Mouse (Mus musculus): ENCODE results near the gene Cacna2d3. TPM values are rescaled to one million over a fixed set of nuclear protein-coding genes. Genes with fewer than 3 reads are reported as not detected.

Gene Cacna2d3
- polyA plus RNA-seq, 1 experiment from 2014 or later: 0.54 TPM

DNA sequence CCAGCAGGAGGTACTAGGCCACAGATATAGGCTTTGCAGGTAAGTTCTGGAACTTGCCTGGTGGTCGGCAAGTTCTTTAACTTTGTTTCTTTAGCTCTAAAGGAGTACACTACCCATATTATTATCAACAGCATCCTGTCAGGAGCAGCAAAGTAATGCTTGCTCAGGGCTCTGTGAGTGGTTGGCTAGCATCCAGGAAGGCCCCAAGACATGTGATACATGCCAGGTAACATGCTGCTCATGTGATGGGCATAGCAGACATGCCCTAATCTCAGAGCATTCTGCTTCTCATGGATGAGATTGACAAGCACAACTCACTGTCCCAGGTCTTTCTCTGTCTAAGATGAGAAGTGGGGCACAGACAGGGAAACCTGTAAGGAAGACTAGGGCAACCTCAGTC is 442.8 kb downstream of the Cacna2d3 start:
- H3K4me1 ChIP-seq (ENCODE audit: control insufficient read depth, insufficient read depth, low read length): 0 out of 2 replicates have a peak, but pooled peaks cover under 1% of the 10 kb centered on the region
- no peak overlapping the region for H3K27ac ChIP-seq (ENCODE audit: low read length)
- ATAC-seq (replicated peaks; ENCODE audit: extremely low read depth, insufficient read depth, low FRiP score): no peak
- 67% methylated on average over 1 of the region's 1 CpGs for WGBS
- no peaks in the 10 kb centered on the region for H3K9me3 ChIP-seq (replicated peaks; ENCODE audit: control insufficient read depth, low read length)
- no peak overlapping the region for H3K4me2 ChIP-seq (ENCODE audit: low read depth, low read length)
- H3K9ac ChIP-seq (ENCODE audit: low read length): no peak overlapping the region
- H3K4me3 ChIP-seq (ENCODE audit: low read length): no peak overlapping the region
- H3K27me3 ChIP-seq (ENCODE audit: control insufficient read depth, insufficient read depth, low read length): no peaks in the 10 kb centered on the region
- no peaks in the 10 kb centered on the region for H3K36me3 ChIP-seq (ENCODE audit: control insufficient read depth, insufficient read depth)

GRCm38 (mm10) chr14:29278401-29278800 is 443.3 kb downstream of the Cacna2d3 start:
- Histone ChIP-seq H3K27me3 (ENCODE audit: control insufficient read depth, insufficient read depth, low read length) (no peaks in the 10 kb centered on the region), H3K4me3 (ENCODE audit: low read length) (no peak overlapping the region), H3K9me3 (replicated peaks; ENCODE audit: control insufficient read depth, low read length) (no peaks in the 10 kb centered on the region), H3K4me1 (ENCODE audit: control insufficient read depth, insufficient read depth, low read length) (no peaks in the 10 kb centered on the region), H3K27ac (ENCODE audit: low read length) (no peak overlapping the region), H3K36me3 (ENCODE audit: control insufficient read depth, insufficient read depth) (no peaks in the 10 kb centered on the region), H3K9ac (ENCODE audit: low read length) (no peak overlapping the region), H3K4me2 (ENCODE audit: low read depth, low read length) (no peak overlapping the region)
- ATAC-seq (replicated peaks; ENCODE audit: extremely low read depth, insufficient read depth, low FRiP score): no peak
- WGBS: 77% methylated on average over 2 of the region's 2 CpGs

DNA sequence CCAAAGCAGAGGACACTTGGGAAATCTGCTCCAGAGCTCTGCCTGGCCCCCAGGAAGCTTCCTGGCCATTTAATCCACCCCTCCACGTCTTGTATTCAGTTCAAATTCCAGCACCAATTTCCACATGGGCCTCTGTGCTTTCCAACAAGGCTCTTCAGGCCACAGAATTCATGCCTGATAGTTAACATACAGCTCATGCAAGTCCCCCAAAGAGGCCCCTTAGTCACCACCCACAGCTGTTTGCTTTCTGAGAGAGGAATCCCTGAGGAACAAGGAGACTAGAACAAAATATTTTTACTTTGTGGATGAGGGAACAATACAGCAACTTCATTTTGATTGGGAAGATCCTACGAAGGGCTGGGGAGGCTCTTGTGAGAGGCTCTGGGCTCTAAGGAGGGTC is 444.0 kb downstream of the Cacna2d3 start:
- H3K9ac ChIP-seq (ENCODE audit: low read length): no peak overlapping the region
- WGBS: 48% methylated on average over 2 of the region's 2 CpGs
- no peak overlapping the region for H3K4me2 ChIP-seq (ENCODE audit: low read depth, low read length)

DNA sequence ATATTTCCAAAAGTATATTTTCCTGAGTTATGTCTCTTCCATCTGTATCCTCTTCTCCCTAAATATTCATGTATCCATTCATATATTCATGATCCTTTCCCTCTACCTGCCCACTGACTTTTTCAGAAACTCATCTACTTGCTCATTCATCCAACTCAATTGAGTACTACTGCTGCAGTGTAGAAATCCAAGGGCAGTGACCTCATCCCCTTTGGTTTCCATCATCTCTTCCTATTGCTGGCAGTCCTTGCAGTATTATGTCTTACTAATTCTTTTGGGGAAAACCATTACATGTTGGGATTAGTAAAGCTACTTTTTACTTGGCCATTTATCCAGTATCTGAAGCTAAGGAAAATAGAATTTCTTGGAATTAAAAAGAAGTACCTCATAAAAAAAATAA is 447.8 kb downstream of the Cacna2d3 start:
- Histone ChIP-seq H3K9me3 (replicated peaks; ENCODE audit: control insufficient read depth, low read length) (no peaks in the 10 kb centered on the region), H3K9ac (ENCODE audit: low read length) (no peak overlapping the region), H3K4me2 (ENCODE audit: low read depth, low read length) (no peak overlapping the region), H3K27ac (ENCODE audit: low read length) (no peak overlapping the region), H3K4me1 (ENCODE audit: control insufficient read depth, insufficient read depth, low read length) (no peaks in the 10 kb centered on the region), H3K27me3 (ENCODE audit: control insufficient read depth, insufficient read depth, low read length) (no peaks in the 10 kb centered on the region), H3K4me3 (ENCODE audit: low read length) (no peak overlapping the region), H3K36me3 (ENCODE audit: control insufficient read depth, insufficient read depth) (no peaks in the 10 kb centered on the region)
- ATAC-seq (replicated peaks; ENCODE audit: extremely low read depth, insufficient read depth, low FRiP score): no peak

More for the DNA sequence above, 444.0 kb downstream of the Cacna2d3 start:
- Histone ChIP-seq H3K9me3 (replicated peaks; ENCODE audit: control insufficient read depth, low read length) (no peaks in the 10 kb centered on the region), H3K4me1 (ENCODE audit: control insufficient read depth, insufficient read depth, low read length) (no peaks in the 10 kb centered on the region), H3K27ac (ENCODE audit: low read length) (no peak overlapping the region), H3K27me3 (ENCODE audit: control insufficient read depth, insufficient read depth, low read length) (no peaks in the 10 kb centered on the region), H3K4me3 (ENCODE audit: low read length) (no peak overlapping the region), H3K36me3 (ENCODE audit: control insufficient read depth, insufficient read depth) (no peaks in the 10 kb centered on the region)
- ATAC-seq (replicated peaks; ENCODE audit: extremely low read depth, insufficient read depth, low FRiP score): no peak

GRCm38 (mm10) chr14:29270541-29270940 is 451.1 kb downstream of the Cacna2d3 start:
- Histone ChIP-seq H3K9ac (ENCODE audit: low read length) (no peak overlapping the region), H3K4me2 (ENCODE audit: low read depth, low read length) (no peak overlapping the region), H3K36me3 (ENCODE audit: control insufficient read depth, insufficient read depth) (no peaks in the 10 kb centered on the region), H3K27ac (ENCODE audit: low read length) (no peak overlapping the region), H3K4me3 (ENCODE audit: low read length) (no peak overlapping the region), H3K9me3 (replicated peaks; ENCODE audit: control insufficient read depth, low read length) (no peaks in the 10 kb centered on the region), H3K4me1 (ENCODE audit: control insufficient read depth, insufficient read depth, low read length) (no peaks in the 10 kb centered on the region), H3K27me3 (ENCODE audit: control insufficient read depth, insufficient read depth, low read length) (no peaks in the 10 kb centered on the region)
- 87% methylated on average over 5 of the region's 5 CpGs for WGBS
- no peak for ATAC-seq (replicated peaks; ENCODE audit: extremely low read depth, insufficient read depth, low FRiP score)

DNA sequence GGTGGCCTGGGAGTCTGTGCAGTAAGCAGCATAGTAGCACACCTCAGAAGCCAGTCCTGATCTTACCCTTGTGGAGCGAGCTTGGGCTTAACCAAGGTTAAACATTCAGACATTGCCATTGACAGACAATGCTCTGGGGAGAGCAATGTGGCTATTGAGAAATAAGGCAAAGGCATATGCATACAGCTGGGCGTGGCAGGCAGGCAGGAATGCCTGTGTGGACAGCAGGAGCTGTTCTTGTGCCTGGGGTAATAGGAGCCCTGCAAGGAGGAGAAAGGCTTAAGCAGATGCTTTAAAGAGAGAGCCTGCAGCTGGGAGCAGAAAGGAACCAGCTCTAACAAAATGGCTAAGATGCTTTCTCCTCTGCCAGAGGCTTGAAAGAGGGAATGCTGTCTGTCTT is 451.8 kb downstream of the Cacna2d3 start:
- no peak overlapping the region for H3K4me3 ChIP-seq (ENCODE audit: low read length)
- 59% methylated on average over 2 of the region's 2 CpGs for WGBS
- no peaks in the 10 kb centered on the region for H3K4me1 ChIP-seq (ENCODE audit: control insufficient read depth, insufficient read depth, low read length)
- no peaks in the 10 kb centered on the region for H3K36me3 ChIP-seq (ENCODE audit: control insufficient read depth, insufficient read depth)
- H3K4me2 ChIP-seq (ENCODE audit: low read depth, low read length): no peak overlapping the region
- ATAC-seq (replicated peaks; ENCODE audit: extremely low read depth, insufficient read depth, low FRiP score): no peak
- no peaks in the 10 kb centered on the region for H3K27me3 ChIP-seq (ENCODE audit: control insufficient read depth, insufficient read depth, low read length)
- H3K27ac ChIP-seq (ENCODE audit: low read length): no peak overlapping the region
- H3K9ac ChIP-seq (ENCODE audit: low read length): no peak overlapping the region
- no peaks in the 10 kb centered on the region for H3K9me3 ChIP-seq (replicated peaks; ENCODE audit: control insufficient read depth, low read length)

DNA sequence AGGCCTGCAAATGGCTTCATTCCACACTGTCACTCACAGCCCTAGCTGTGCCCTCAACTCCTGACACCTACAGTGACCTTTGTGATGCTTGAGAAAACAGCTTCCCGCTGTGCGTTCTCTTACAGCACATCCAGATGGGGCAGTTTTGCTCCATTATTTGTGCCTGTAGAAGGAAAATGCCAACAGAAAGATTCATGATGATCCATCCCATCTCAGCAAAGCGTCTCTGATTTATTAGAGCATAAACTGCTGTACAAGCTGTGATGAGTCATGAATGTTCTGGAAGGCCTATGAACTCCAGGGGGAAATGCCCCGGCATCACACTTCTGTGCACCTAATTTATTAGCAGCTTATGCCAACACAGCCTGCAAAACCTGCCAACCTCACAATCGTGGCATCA is 453.1 kb downstream of the Cacna2d3 start:
- no peak overlapping the region for H3K27ac ChIP-seq (ENCODE audit: low read length)
- no peak overlapping the region for H3K4me3 ChIP-seq (ENCODE audit: low read length)
- H3K4me2 ChIP-seq (ENCODE audit: low read depth, low read length): no peak overlapping the region
- H3K27me3 ChIP-seq (ENCODE audit: control insufficient read depth, insufficient read depth, low read length): no peaks in the 10 kb centered on the region
- H3K36me3 ChIP-seq (ENCODE audit: control insufficient read depth, insufficient read depth): no peaks in the 10 kb centered on the region
- H3K9me3 ChIP-seq (replicated peaks; ENCODE audit: control insufficient read depth, low read length): no peaks in the 10 kb centered on the region
- no peak overlapping the region for H3K9ac ChIP-seq (ENCODE audit: low read length)
- no peaks in the 10 kb centered on the region for H3K4me1 ChIP-seq (ENCODE audit: control insufficient read depth, insufficient read depth, low read length)
- 44% methylated on average over 5 of the region's 5 CpGs for WGBS
- no peak for ATAC-seq (replicated peaks; ENCODE audit: extremely low read depth, insufficient read depth, low FRiP score)

GRCm38 (mm10) chr14:29267233-29267874 is 454.3 kb downstream of the Cacna2d3 start:
- Histone ChIP-seq H3K27ac (ENCODE audit: low read length) (no peak overlapping the region), H3K9me3 (replicated peaks; ENCODE audit: control insufficient read depth, low read length) (no peaks in the 10 kb centered on the region), H3K4me3 (ENCODE audit: low read length) (no peak overlapping the region), H3K36me3 (ENCODE audit: control insufficient read depth, insufficient read depth) (no peaks in the 10 kb centered on the region), H3K27me3 (ENCODE audit: control insufficient read depth, insufficient read depth, low read length) (no peaks in the 10 kb centered on the region), H3K4me1 (ENCODE audit: control insufficient read depth, insufficient read depth, low read length) (no peaks in the 10 kb centered on the region), H3K9ac (ENCODE audit: low read length) (no peak overlapping the region), H3K4me2 (ENCODE audit: low read depth, low read length) (no peak overlapping the region)
- no peak for ATAC-seq (replicated peaks; ENCODE audit: extremely low read depth, insufficient read depth, low FRiP score)
- WGBS: 44% methylated on average over 5 of the region's 5 CpGs

DNA sequence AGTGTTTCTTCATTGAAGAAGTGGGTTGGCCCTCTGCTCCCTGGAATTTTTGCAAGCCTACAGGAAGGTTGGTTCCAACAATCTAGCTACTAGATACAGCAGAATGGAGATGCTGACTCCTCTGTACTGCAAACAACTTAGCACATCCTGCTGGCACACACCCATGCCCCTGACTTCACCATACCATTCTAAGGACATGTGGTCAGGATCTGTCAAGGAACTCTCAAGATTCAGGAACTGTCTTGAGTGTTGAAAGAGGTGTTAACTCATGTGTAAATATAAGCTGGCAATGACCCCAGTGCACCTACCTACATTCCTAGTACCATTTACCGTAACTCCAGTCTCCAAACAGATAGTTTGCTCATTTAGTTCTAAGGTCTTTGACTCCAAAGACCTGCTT is 461.0 kb downstream of the Cacna2d3 start:
- H3K4me2 ChIP-seq (ENCODE audit: low read depth, low read length): no peak overlapping the region
- H3K27me3 ChIP-seq (ENCODE audit: control insufficient read depth, insufficient read depth, low read length): no peaks in the 10 kb centered on the region
- no peak overlapping the region for H3K27ac ChIP-seq (ENCODE audit: low read length)
- H3K4me3 ChIP-seq (ENCODE audit: low read length): no peak overlapping the region
- no peaks in the 10 kb centered on the region; the same call in 1 of the 2 replicates for H3K9me3 ChIP-seq (replicated peaks; ENCODE audit: control insufficient read depth, low read length)
- no peaks in the 10 kb centered on the region for H3K36me3 ChIP-seq (ENCODE audit: control insufficient read depth, insufficient read depth)
- H3K9ac ChIP-seq (ENCODE audit: low read length): no peak overlapping the region
- no peaks in the 10 kb centered on the region for H3K4me1 ChIP-seq (ENCODE audit: control insufficient read depth, insufficient read depth, low read length)
- WGBS: 83% methylated on average over 1 of the region's 1 CpGs
- no peak for ATAC-seq (replicated peaks; ENCODE audit: extremely low read depth, insufficient read depth, low FRiP score)
